Mouse (Mus musculus) midbrain, postnatal 0 days (tissue): Measurements from ENCODE around the gene Ube2z. TPM values are rescaled to one million over a fixed set of nuclear protein-coding genes. Genes with fewer than 3 reads are reported as not detected.

Source experiments
- ATAC-seq: fragments of 200-750 bp; cut with Nextera tagmentation; 2 replicates; pipeline ENCODE4 v1.8.0; 2017; ENCODE audit warnings: moderate number of reproducible peaks, mild to moderate bottlenecking, moderate TSS enrichment, moderate library complexity; ENCODE audit not compliant: low FRiP score
- DNase-seq: peaks from one replicate; pipeline ENCODE4 v3.0.0-alpha.2; 2015; ENCODE audit warnings: low spot score
- H3K27ac ChIP-seq: fragments of 300-500 bp; sonication (generic); 2 replicates; pipeline ENCODE4 v1.5.1; 2014; ENCODE audit warnings: low read depth, mild to moderate bottlenecking, low read length, mixed read lengths
- H3K27me3 ChIP-seq: fragments of 300-500 bp; sonication (generic); 2 replicates; pipeline ENCODE4 v1.6.1; 2014; ENCODE audit warnings: low read length, control low read depth, mixed read lengths; ENCODE audit not compliant: insufficient read depth
- H3K36me3 ChIP-seq: fragments of 300-500 bp; sonication (generic); 2 replicates; pipeline ENCODE4 v1.6.1; 2014; ENCODE audit warnings: low read length, control low read depth, mixed read lengths; ENCODE audit not compliant: insufficient read depth
- H3K4me1 ChIP-seq: fragments of 300-500 bp; sonication (generic); 2 replicates; pipeline ENCODE4 v1.6.1; 2014; ENCODE audit warnings: mild to moderate bottlenecking, control low read depth, antibody characterized with exemption, low read length, mixed read lengths; ENCODE audit not compliant: insufficient read depth
- H3K4me2 ChIP-seq: fragments of 300-500 bp; sonication (generic); 2 replicates; pipeline ENCODE4 v1.6.1; 2014; ENCODE audit warnings: low read depth, mild to moderate bottlenecking, low read length, mixed read lengths; ENCODE audit not compliant: poor library complexity, severe bottlenecking
- H3K4me3 ChIP-seq: fragments of 300-500 bp; sonication (generic); 2 replicates; pipeline ENCODE4 v1.5.1; 2014; ENCODE audit warnings: low read depth, mild to moderate bottlenecking, low read length, moderate library complexity
- H3K9ac ChIP-seq: fragments of 300-500 bp; sonication (generic); replicated peaks from 2 replicates; pipeline ENCODE4 v1.6.1; 2014; ENCODE audit warnings: mild to moderate bottlenecking, low read length, moderate library complexity, mixed read lengths; ENCODE audit not compliant: poor library complexity, severe bottlenecking
- H3K9me3 ChIP-seq: fragments of 300-500 bp; sonication (generic); 2 replicates; pipeline ENCODE4 v1.6.1; 2016; ENCODE audit warnings: low read length, control low read depth
- CTCF ChIP-seq: IDR thresholded peaks from 2 replicates; pipeline ENCODE4 v1.5.1; 2016; ENCODE audit warnings: antibody characterized with exemption, mild to moderate bottlenecking
- WGBS: fragments of 180-500 bp; shearing (Covaris S2); extraction: QIAGEN DNeasy Blood & Tissue Kit; methylation state at CpG from one replicate; pipeline ENCODE4 v1.1.7; 2014; 5-methylcytosine and 5-hydroxymethylcytosine counted together
- polyA plus RNA-seq: library from polyadenylated mRNA; unstranded; fragments of >200 nt; fragmentation: Nextera tagmentation; extraction: Ambion mirVana; gene quantifications from 2 replicates; pipeline ENCODE4 v1.2.1, GENCODE M21; 2015
- total RNA-seq: library from RNA; depleted of rRNA; stranded (reverse); fragments of >200 nt; gene quantifications from 2 replicates; pipeline ENCODE4 v1.2.3, GENCODE M21; 2014

The Ube2z gene
- total and polyA plus RNA-seq, 2 experiments from 2014 or later = 36.0 to 62.2 TPM

DNA sequence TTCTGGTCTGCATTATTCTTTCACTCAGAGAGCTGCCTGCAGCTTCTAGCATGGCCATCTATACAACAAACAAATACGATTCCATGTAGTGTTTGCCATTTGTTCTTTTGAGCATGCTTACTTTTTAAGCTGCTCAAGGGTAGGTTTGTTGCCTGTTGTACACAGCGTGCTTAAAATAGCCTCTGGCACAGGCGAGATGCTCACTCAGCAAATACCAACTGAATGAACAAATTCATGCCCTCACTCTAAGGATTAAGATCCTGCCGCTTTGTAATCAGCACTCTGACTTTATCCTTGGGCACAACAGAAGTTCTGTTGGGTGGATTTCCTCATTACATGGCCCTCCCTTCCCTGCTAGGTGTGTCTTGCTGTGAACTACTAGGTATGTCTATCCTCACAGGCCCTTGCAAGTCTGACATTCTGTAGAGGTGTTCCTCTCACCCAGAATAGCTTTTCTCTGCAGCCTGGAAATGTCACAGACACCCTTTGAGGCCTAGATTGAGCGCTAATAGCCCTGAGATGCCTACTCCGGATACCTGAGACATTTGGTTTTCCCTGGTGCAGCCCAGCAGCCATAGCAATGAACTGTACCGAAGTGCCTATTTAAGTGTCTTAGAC is 27.6 kb upstream of the Ube2z start:
- H3K27ac ChIP-seq = no peak overlapping the region
- H3K9me3 ChIP-seq = no peaks in the 10 kb centered on the region
- TF ChIP-seq CTCF = no peak
- DNase-seq (no peak), ATAC-seq (no peak)
- no peak overlapping the region for H3K4me3 ChIP-seq
- H3K36me3 ChIP-seq = no peaks in the 10 kb centered on the region
- no peaks in the 10 kb centered on the region for H3K27me3 ChIP-seq
- 41% methylated on average over 7 of the region's 7 CpGs for WGBS
- H3K4me1 ChIP-seq = no peaks in the 10 kb centered on the region
- no peak overlapping the region for H3K9ac ChIP-seq
- H3K4me2 ChIP-seq = no peak overlapping the region

DNA sequence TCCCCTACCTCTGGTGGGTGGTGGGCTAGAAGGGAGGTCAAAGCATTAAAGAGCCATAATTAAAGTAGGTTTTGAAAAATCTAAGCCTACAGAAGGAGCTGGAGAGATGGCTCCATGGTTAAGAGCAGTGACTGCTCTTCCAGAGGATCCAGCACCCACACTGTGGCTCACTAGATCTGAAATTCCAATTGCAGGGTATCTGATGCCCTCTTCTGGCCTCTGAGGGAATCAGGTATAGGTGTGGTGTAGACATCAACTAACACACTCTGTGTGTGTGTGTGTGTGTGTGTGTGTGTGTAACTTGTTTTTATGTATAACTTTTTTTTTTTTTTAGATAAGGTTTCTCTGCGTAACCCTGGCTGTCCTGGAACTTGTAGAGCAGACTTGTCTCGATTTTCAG is 25.9 kb upstream of the Ube2z start:
- DNase-seq (no peak), ATAC-seq (no peak)
- Histone ChIP-seq H3K9ac (no peak overlapping the region), H3K27ac (no peak overlapping the region), H3K9me3 (no peaks in the 10 kb centered on the region), H3K4me1 (no peaks in the 10 kb centered on the region), H3K27me3 (no peaks in the 10 kb centered on the region), H3K36me3 (no peaks in the 10 kb centered on the region), H3K4me3 (no peak overlapping the region), H3K4me2 (no peak overlapping the region)
- WGBS = 56% methylated on average over 2 of the region's 2 CpGs
- peak; percentile 51 for TF ChIP-seq CTCF

GRCm38 (mm10) chr11:96087981-96088380 is 22.8 kb upstream of the Ube2z start:
- Histone ChIP-seq H3K27me3 (no peaks in the 10 kb centered on the region), H3K36me3 (no peaks in the 10 kb centered on the region), H3K4me1 (no peaks in the 10 kb centered on the region), H3K4me3 (no peak overlapping the region), H3K4me2 (no peak overlapping the region), H3K9me3 (no peaks in the 10 kb centered on the region), H3K27ac (no peak overlapping the region), H3K9ac (no peak overlapping the region)
- ATAC-seq (no peak), DNase-seq (no peak)
- WGBS = 93% methylated on average over 6 of the region's 6 CpGs
- no peak for TF ChIP-seq CTCF

DNA sequence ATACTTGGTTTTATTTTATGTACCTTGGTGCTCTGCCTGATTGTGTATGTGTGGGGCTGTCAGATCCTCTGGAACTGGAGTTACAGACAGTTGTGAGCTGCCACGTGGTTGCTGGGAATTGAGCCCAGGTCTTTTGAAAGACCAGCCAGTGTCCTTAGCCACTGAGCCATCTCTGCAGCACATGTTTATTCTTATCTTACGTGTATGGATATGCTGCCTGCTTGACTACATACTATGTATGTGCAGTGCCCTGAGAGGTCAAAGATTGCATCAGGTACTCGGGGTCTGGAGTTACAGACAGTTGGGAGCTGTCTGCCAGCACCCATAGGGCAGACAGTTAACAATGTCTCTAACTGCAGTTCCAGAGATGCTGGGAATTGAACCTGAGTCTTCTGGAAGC is 17.5 kb upstream of the Ube2z start:
- TF ChIP-seq CTCF = no peak
- no peak for DNase-seq
- Histone ChIP-seq H3K4me2 (no peak overlapping the region), H3K9me3 (no peaks in the 10 kb centered on the region), H3K4me1 (no peaks in the 10 kb centered on the region), H3K36me3 (no peaks in the 10 kb centered on the region), H3K27me3 (no peaks in the 10 kb centered on the region), H3K4me3 (no peak overlapping the region), H3K27ac (no peak overlapping the region), H3K9ac (no peak overlapping the region)
- no peak for ATAC-seq
- 69% methylated on average over 3 of the region's 3 CpGs for WGBS

- 77% methylated on average over 5 of the region's 5 CpGs for WGBS
- DNase-seq (no peak), ATAC-seq (no peak)
- Histone ChIP-seq H3K27me3 (no peaks in the 10 kb centered on the region), H3K27ac (no peak overlapping the region), H3K36me3 (no peaks in the 10 kb centered on the region), H3K4me1 (no peaks in the 10 kb centered on the region), H3K4me3 (no peak overlapping the region), H3K4me2 (no peak overlapping the region), H3K9me3 (no peaks in the 10 kb centered on the region), H3K9ac (no peak overlapping the region)
- TF ChIP-seq CTCF = no peak
These were observed 15.5 kb upstream of the Ube2z start for GRCm38 (mm10) chr11:96080736-96081135.

DNA sequence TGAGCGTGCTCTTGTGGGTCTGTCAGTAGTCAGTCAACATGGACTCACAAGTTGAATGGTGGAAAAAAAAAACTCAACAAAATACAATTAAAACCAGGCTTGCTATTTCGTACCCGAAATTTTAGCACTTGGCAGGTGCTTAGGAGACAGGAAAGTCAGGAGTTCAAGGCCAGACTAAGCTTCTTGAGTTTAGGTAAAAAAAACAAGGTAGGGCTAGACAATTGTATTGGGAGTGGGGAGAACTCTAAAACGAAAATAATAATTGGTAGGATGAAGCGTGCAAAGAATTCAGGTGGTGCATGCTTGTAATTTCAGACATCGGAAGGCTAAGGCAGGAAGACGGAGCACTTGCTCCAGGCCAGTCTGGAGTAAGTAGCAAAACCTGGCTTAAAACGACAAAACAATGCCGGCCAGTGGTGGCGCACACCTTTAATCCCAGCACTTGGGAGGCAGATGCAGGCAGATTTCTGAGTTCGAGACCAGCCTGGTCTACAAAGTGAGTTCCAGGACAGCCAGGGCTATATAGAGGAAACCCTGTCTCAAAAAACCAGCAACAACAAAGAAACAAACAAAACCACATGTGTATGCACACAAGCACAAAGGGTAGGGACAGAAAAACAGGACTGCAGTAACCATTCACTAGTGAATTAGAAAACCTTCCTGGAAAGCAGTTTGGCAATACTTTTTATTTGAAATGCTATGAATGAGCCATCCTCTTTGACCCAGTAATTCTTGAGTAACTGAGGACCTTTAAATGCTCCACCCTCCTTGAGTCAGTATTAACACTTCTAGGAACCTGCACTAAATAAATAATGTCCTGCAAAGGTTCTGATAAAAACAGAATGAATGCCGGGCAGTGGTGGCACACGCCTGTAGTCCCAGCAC is 11.3 kb upstream of the Ube2z start:
- no peak for ATAC-seq
- WGBS = 70% methylated on average over 13 of the region's 13 CpGs
- H3K9ac ChIP-seq = 0 out of 2 replicates have a peak overlapping the region, but pooled peaks have one; percentile 19

More for the DNA sequence above, 11.3 kb upstream of the Ube2z start:
- DNase-seq = no peak
- TF ChIP-seq CTCF = no peak
- no peaks in the 10 kb centered on the region for H3K27me3 ChIP-seq
- H3K27ac ChIP-seq = peak overlapping the region; percentile 84
- peaks cover 6% of the 10 kb centered on the region for H3K36me3 ChIP-seq
- peak overlapping the region; percentile 37 for H3K4me2 ChIP-seq
- no peaks in the 10 kb centered on the region for H3K9me3 ChIP-seq
- H3K4me1 ChIP-seq = no peaks in the 10 kb centered on the region
- H3K4me3 ChIP-seq = peak overlapping the region; percentile 25
